Mouse (Mus musculus): ENCODE measurements at regions not wholly inside any gene's neighbourhood (a gene's known extent, or its start where the extent isn't known, plus 50 kb on each side); places are given as distances from the start of the nearest gene placed in this dataset.
A peak's percentile ranks its signal among the peaks of the same experiment; 100 is the strongest.

GRCm38 (mm10) chr4:119030865-119031264, 69.5 kb downstream of the Lao1 start:
- 44% methylated on average over 5 of the region's 5 CpGs for WGBS

GRCm38 (mm10) chr4:119033006-119033405, 71.6 kb downstream of the Lao1 start:
- 65% methylated on average over 4 of the region's 4 CpGs for WGBS
- no peak overlapping the region for H3K27ac ChIP-seq (ENCODE audit: insufficient read depth, low read length)
- no peak for DNase-seq
- no peak overlapping the region for H3K4me3 ChIP-seq (replicated peaks; ENCODE audit: insufficient read depth, low read depth, low read length)
- no peak for TF ChIP-seq POLR2A (IDR thresholded peaks at IDR 0.05; ENCODE audit: borderline replicate concordance, insufficient read depth, low read length)
- TF ChIP-seq CTCF (IDR thresholded peaks at IDR 0.05; ENCODE audit: borderline replicate concordance, insufficient read depth, low read depth, low read length), result no peak
- H3K27me3 ChIP-seq (ENCODE audit: control insufficient read depth, insufficient read depth, low read length), result no peaks in the 10 kb centered on the region
- no peaks in the 10 kb centered on the region for H3K4me1 ChIP-seq (ENCODE audit: control insufficient read depth, insufficient read depth, low read length)

More at GRCm38 (mm10) chr4:119030865-119031264, 69.5 kb downstream of the Lao1 start:
- H3K27ac ChIP-seq (ENCODE audit: insufficient read depth, low read length), result no peak overlapping the region
- H3K27me3 ChIP-seq (ENCODE audit: control insufficient read depth, insufficient read depth, low read length), result no peaks in the 10 kb centered on the region
- H3K4me1 ChIP-seq (ENCODE audit: control insufficient read depth, insufficient read depth, low read length), result no peaks in the 10 kb centered on the region
- no peak for DNase-seq
- no peak for TF ChIP-seq CTCF (IDR thresholded peaks at IDR 0.05; ENCODE audit: borderline replicate concordance, insufficient read depth, low read depth, low read length)
- no peak for TF ChIP-seq POLR2A (IDR thresholded peaks at IDR 0.05; ENCODE audit: borderline replicate concordance, insufficient read depth, low read length)
- H3K4me3 ChIP-seq (replicated peaks; ENCODE audit: insufficient read depth, low read depth, low read length), result no peak overlapping the region

GRCm38 (mm10) chr4:119036582-119036981, 71.9 kb upstream of the Slc2a1 start:
- no peak overlapping the region for H3K27ac ChIP-seq (ENCODE audit: insufficient read depth, low read length)
- no peak for DNase-seq
- no peak overlapping the region for H3K4me3 ChIP-seq (replicated peaks; ENCODE audit: insufficient read depth, low read depth, low read length)
- TF ChIP-seq POLR2A (IDR thresholded peaks at IDR 0.05; ENCODE audit: borderline replicate concordance, insufficient read depth, low read length), result no peak
- TF ChIP-seq CTCF (IDR thresholded peaks at IDR 0.05; ENCODE audit: borderline replicate concordance, insufficient read depth, low read depth, low read length), result no peak
- H3K4me1 ChIP-seq (ENCODE audit: control insufficient read depth, insufficient read depth, low read length), result no peaks in the 10 kb centered on the region
- 86% methylated on average over 5 of the region's 5 CpGs for WGBS
- no peaks in the 10 kb centered on the region for H3K27me3 ChIP-seq (ENCODE audit: control insufficient read depth, insufficient read depth, low read length)

GRCm38 (mm10) chr4:119040041-119040440, 68.5 kb upstream of the Slc2a1 start:
- no peak for TF ChIP-seq CTCF (IDR thresholded peaks at IDR 0.05; ENCODE audit: borderline replicate concordance, insufficient read depth, low read depth, low read length)
- no peak for TF ChIP-seq POLR2A (IDR thresholded peaks at IDR 0.05; ENCODE audit: borderline replicate concordance, insufficient read depth, low read length)
- Histone ChIP-seq H3K4me3 (replicated peaks; ENCODE audit: insufficient read depth, low read depth, low read length) (no peak overlapping the region), H3K27ac (ENCODE audit: insufficient read depth, low read length) (no peak overlapping the region), H3K4me1 (ENCODE audit: control insufficient read depth, insufficient read depth, low read length) (0 out of 2 replicates have a peak, but pooled peaks cover 3% of the 10 kb centered on the region), H3K27me3 (ENCODE audit: control insufficient read depth, insufficient read depth, low read length) (no peaks in the 10 kb centered on the region)
- 91% methylated on average over 6 of the region's 6 CpGs for WGBS
- DNase-seq, result no peak

GRCm38 (mm10) chr4:119041616-119042015, 66.9 kb upstream of the Slc2a1 start:
- Histone ChIP-seq H3K27ac (ENCODE audit: insufficient read depth, low read length) (no peak overlapping the region), H3K4me3 (replicated peaks; ENCODE audit: insufficient read depth, low read depth, low read length) (no peak overlapping the region), H3K4me1 (ENCODE audit: control insufficient read depth, insufficient read depth, low read length) (0 out of 2 replicates have a peak, but pooled peaks cover 3% of the 10 kb centered on the region), H3K27me3 (ENCODE audit: control insufficient read depth, insufficient read depth, low read length) (no peaks in the 10 kb centered on the region)
- 19% methylated on average over 6 of the region's 6 CpGs for WGBS
- no peak for TF ChIP-seq POLR2A (IDR thresholded peaks at IDR 0.05; ENCODE audit: borderline replicate concordance, insufficient read depth, low read length)
- TF ChIP-seq CTCF (IDR thresholded peaks at IDR 0.05; ENCODE audit: borderline replicate concordance, insufficient read depth, low read depth, low read length), result no peak
- peak; percentile 18 to 48 for DNase-seq

GRCm38 (mm10) chr4:119044005-119044677, 64.4 kb upstream of the Slc2a1 start:
- no peak overlapping the region for H3K4me3 ChIP-seq (replicated peaks; ENCODE audit: insufficient read depth, low read depth, low read length)
- no peaks in the 10 kb centered on the region for H3K27me3 ChIP-seq (ENCODE audit: control insufficient read depth, insufficient read depth, low read length)
- 63% methylated on average over 19 of the region's 19 CpGs for whole genome bisulfite sequencing
- no peak for DNase-seq
- H3K4me1 ChIP-seq (ENCODE audit: control insufficient read depth, insufficient read depth, low read length), result 0 out of 2 replicates have a peak, but pooled peaks cover 3% of the 10 kb centered on the region
- TF ChIP-seq CTCF (IDR thresholded peaks at IDR 0.05; ENCODE audit: borderline replicate concordance, insufficient read depth, low read depth, low read length) (no peak), POLR2A (IDR thresholded peaks at IDR 0.05; ENCODE audit: borderline replicate concordance, insufficient read depth, low read length) (no peak)
- no peak overlapping the region for H3K27ac ChIP-seq (ENCODE audit: insufficient read depth, low read length)

GRCm38 (mm10) chr4:119044836-119045235, 63.7 kb upstream of the Slc2a1 start:
- Histone ChIP-seq H3K27ac (ENCODE audit: insufficient read depth, low read length) (peak overlapping the region; percentile 7; the same call in 1 of the 2 replicates), H3K27me3 (ENCODE audit: control insufficient read depth, insufficient read depth, low read length) (no peaks in the 10 kb centered on the region), H3K4me3 (replicated peaks; ENCODE audit: insufficient read depth, low read depth, low read length) (no peak overlapping the region), H3K4me1 (ENCODE audit: control insufficient read depth, insufficient read depth, low read length) (0 out of 2 replicates have a peak, but pooled peaks cover 3% of the 10 kb centered on the region)
- peak in 1 of 2 experiments; percentile 10 for DNase-seq
- TF ChIP-seq CTCF (IDR thresholded peaks at IDR 0.05; ENCODE audit: borderline replicate concordance, insufficient read depth, low read depth, low read length), result no peak
- TF ChIP-seq POLR2A (IDR thresholded peaks at IDR 0.05; ENCODE audit: borderline replicate concordance, insufficient read depth, low read length), result no peak
- WGBS, result 28% methylated on average over 13 of the region's 13 CpGs

GRCm38 (mm10) chr4:119050867-119051353, 57.6 kb upstream of the Slc2a1 start:
- H3K27ac ChIP-seq (ENCODE audit: insufficient read depth, low read length), result no peak overlapping the region
- H3K4me3 ChIP-seq (replicated peaks; ENCODE audit: insufficient read depth, low read depth, low read length), result no peak overlapping the region
- H3K27me3 ChIP-seq (ENCODE audit: control insufficient read depth, insufficient read depth, low read length), result no peaks in the 10 kb centered on the region
- TF ChIP-seq CTCF (IDR thresholded peaks at IDR 0.05; ENCODE audit: borderline replicate concordance, insufficient read depth, low read depth, low read length) (no peak), POLR2A (IDR thresholded peaks at IDR 0.05; ENCODE audit: borderline replicate concordance, insufficient read depth, low read length) (no peak)
- no peaks in the 10 kb centered on the region for H3K4me1 ChIP-seq (ENCODE audit: control insufficient read depth, insufficient read depth, low read length)
- DNase-seq, result no peak
- 76% methylated on average over 2 of the region's 2 CpGs for WGBS
